23 mouse cellular contexts compared by ENCODE assay signal in genomic region chr11:97530961-97531360, GRCm38 (mm10). TPM values are rescaled to one million over a fixed set of nuclear protein-coding genes. Genes with fewer than 3 reads are reported as not detected.
A peak's percentile ranks its signal among the peaks of the same experiment; 100 is the strongest.
DNase-seq lines count a peak whose midpoint lies in the region; ATAC-seq and TF ChIP-seq lines count a peak whose summit lies in the region.
"Had no signal": no experiment of that assay in that cellular context is flagged by ENCODE, and none has a peak within 500 bp of the region (broad histone marks: within the 10 kb centered on the region; RNA-seq: fewer than 3 reads in every experiment).

No protein-coding gene starts in this region.

- no peak for TF ChIP-seq CTCF in layer of hippocampus, adult 2 months (conservative IDR thresholded peaks at IDR 0.05)

- H3K27me3 ChIP-seq in forebrain, embryonic 13.5 days = peaks cover 41% of the 10 kb centered on the region
- peaks cover 40% of the 10 kb centered on the region for H3K27me3 ChIP-seq in forebrain, embryonic 11.5 days (ENCODE audit: control insufficient read depth, insufficient read depth, low read length)
- peaks cover 46% of the 10 kb centered on the region for H3K27me3 ChIP-seq in neural tube, embryonic 12.5 days (replicated peaks)

- H3K36me3 ChIP-seq in forebrain, embryonic 13.5 days (ENCODE audit: poor library complexity, severe bottlenecking) = peaks cover 63% of the 10 kb centered on the region
- no peaks in the 10 kb centered on the region for H3K36me3 ChIP-seq in forebrain, embryonic 11.5 days (ENCODE audit: control insufficient read depth, insufficient read depth, low read length)
- H3K36me3 ChIP-seq in neural tube, embryonic 12.5 days = peaks cover 17% of the 10 kb centered on the region; the same call in 1 of the 2 replicates
- H3K36me3 ChIP-seq: heart, embryonic 12.5 days; intestine, embryonic 15.5 days had no signal

- 63% methylated on average over 5 of the region's 5 CpGs for WGBS in forebrain, embryonic 13.5 days
- WGBS in forebrain, embryonic 11.5 days = 73% methylated on average over 5 of the region's 5 CpGs
- WGBS in neural tube, embryonic 12.5 days = 53% methylated on average over 5 of the region's 5 CpGs

- no peak overlapping the region for H3K27ac ChIP-seq in forebrain, embryonic 13.5 days
- H3K27ac ChIP-seq in forebrain, embryonic 11.5 days (ENCODE audit: low read depth, low read length) = no peak overlapping the region
- peak overlapping the region; percentile 69; the same call in 1 of the 2 replicates for H3K27ac ChIP-seq in layer of hippocampus, adult 2 months
- no peak overlapping the region for H3K27ac ChIP-seq in neural tube, embryonic 12.5 days
- H3K27ac ChIP-seq: hindbrain, embryonic 14.5 days; intestine, embryonic 15.5 days; liver, embryonic 14.5 days had no signal

- no peak overlapping the region for H3K4me2 ChIP-seq in forebrain, embryonic 13.5 days
- H3K4me2 ChIP-seq in forebrain, embryonic 11.5 days (ENCODE audit: low read depth, low read length, severe bottlenecking) = no peak overlapping the region
- H3K4me2 ChIP-seq in neural tube, embryonic 12.5 days (replicated peaks) = 0 out of 2 replicates have a peak overlapping the region, but pooled peaks have one; percentile 65

- peak overlapping the region; percentile 30; the same call in 1 of the 2 replicates for H3K9ac ChIP-seq in forebrain, embryonic 13.5 days
- no peak overlapping the region; the same call in 1 of the 2 replicates for H3K9ac ChIP-seq in forebrain, embryonic 11.5 days (ENCODE audit: low read length)
- H3K9ac ChIP-seq in neural tube, embryonic 12.5 days = no peak overlapping the region
- H3K9ac ChIP-seq: heart, embryonic 12.5 days; hindbrain, embryonic 14.5 days; intestine, embryonic 15.5 days; liver, embryonic 14.5 days; lung, embryonic 14.5 days had no signal

- no peaks in the 10 kb centered on the region for H3K9me3 ChIP-seq in forebrain, embryonic 13.5 days (replicated peaks)
- H3K9me3 ChIP-seq in forebrain, embryonic 11.5 days (ENCODE audit: control insufficient read depth, low read length) = no peaks in the 10 kb centered on the region
- no peaks in the 10 kb centered on the region for H3K9me3 ChIP-seq in neural tube, embryonic 12.5 days
- H3K9me3 ChIP-seq: heart, embryonic 12.5 days; intestine, embryonic 15.5 days had no signal

- ATAC-seq in forebrain, embryonic 13.5 days = no peak
- ATAC-seq in forebrain, embryonic 11.5 days (replicated peaks; ENCODE audit: low FRiP score) = no peak
- ATAC-seq in neural tube, embryonic 12.5 days (ENCODE audit: low FRiP score, low read depth) = no peak
- ATAC-seq in erythroblast, adult 5-6 weeks (replicated peaks; ENCODE audit: low FRiP score, poor library complexity, severe bottlenecking) = no peak

- no peak overlapping the region for H3K4me3 ChIP-seq in forebrain, embryonic 13.5 days
- H3K4me3 ChIP-seq in forebrain, embryonic 11.5 days (ENCODE audit: low read depth, low read length) = no peak overlapping the region
- no peak overlapping the region for H3K4me3 ChIP-seq in layer of hippocampus, adult 2 months
- H3K4me3 ChIP-seq in neural tube, embryonic 12.5 days = no peak overlapping the region

- peaks cover 39% of the 10 kb centered on the region for H3K4me1 ChIP-seq in forebrain, embryonic 13.5 days
- peaks cover 11% of the 10 kb centered on the region for H3K4me1 ChIP-seq in forebrain, embryonic 11.5 days (replicated peaks; ENCODE audit: control insufficient read depth, insufficient read depth, low read length)
- peaks cover 25% of the 10 kb centered on the region for H3K4me1 ChIP-seq in neural tube, embryonic 12.5 days

- DNase-seq in forebrain, embryonic 11.5 days (ENCODE audit: low spot score) = no peak
- no peak for DNase-seq in layer of hippocampus, adult 2 months (ENCODE audit: low spot score in 2 of 2)
- no peak for DNase-seq in layer of hippocampus, adult 11-12 months (ENCODE audit: low spot score)
- no peak for DNase-seq in neural tube, embryonic 10.5 days (ENCODE audit: extremely low spot score, low spot score)

RNA-seq across cellular contexts. Expression of gene 4933428G20Rik, which starts 30.8 kb away (rescaled TPM):
- polyA plus RNA-seq in forebrain, embryonic 13.5 days (2015; fragmentation: Nextera tagmentation; extraction: Ambion mirVana) = 0.46 and 1.0 TPM in 2 replicates
- 0.17 TPM in 1 of 2 replicates, not detected in the other for polyA plus RNA-seq in forebrain, embryonic 11.5 days (2014; fragmentation: Nextera tagmentation; extraction: Ambion mirVana)
- under 1 TPM in 1 of 2 experiments, not detected in 1; 0.25 TPM for total RNA-seq in layer of hippocampus, adult 2 months (2021)
- polyA plus RNA-seq in neural tube, embryonic 12.5 days (2016; fragmentation: Nextera tagmentation; extraction: Ambion mirVana) = 0.66 and 0.87 TPM in 2 replicates
- not detected in 2 replicates for total RNA-seq in erythroblast, adult 5-6 weeks (2015; ENCODE audit: low replicate concordance)
- total RNA-seq in erythroblast, adult 5-6 weeks (2017; ENCODE audit: low replicate concordance) = not detected in 2 replicates
- total RNA-seq: gastrocnemius, postnatal 14 days; heart, postnatal 10 days; layer of hippocampus, adult 18-20 months; left cerebral cortex, postnatal 25 days; megakaryocyte, adult 5-6 weeks; MEL; monocyte, adult 5-6 weeks had no signal
- polyA plus RNA-seq: activated CD4-positive, CD25-positive, alpha-beta regulatory T cell, adult 4 months; neural tube, embryonic 11.5 days; spleen, adult 2 months; urinary bladder, adult 2 months had no signal

RNA-seq across cellular contexts. Expression of gene Srcin1, which starts 45.0 kb away (rescaled TPM):
- 5.6 and 6.4 TPM in 2 replicates for polyA plus RNA-seq in forebrain, embryonic 13.5 days (2015; fragmentation: Nextera tagmentation; extraction: Ambion mirVana)
- polyA plus RNA-seq in forebrain, embryonic 11.5 days (2014; fragmentation: Nextera tagmentation; extraction: Ambion mirVana) = 3.2 and 3.7 TPM in 2 replicates
- 100 to 1,000 TPM; 226 to 232 TPM for total RNA-seq in layer of hippocampus, adult 2 months (2021)
- 6.4 and 7.9 TPM in 2 replicates for polyA plus RNA-seq in neural tube, embryonic 12.5 days (2016; fragmentation: Nextera tagmentation; extraction: Ambion mirVana)
- not detected in 2 replicates for total RNA-seq in erythroblast, adult 5-6 weeks (2015; ENCODE audit: low replicate concordance)
- total RNA-seq in erythroblast, adult 5-6 weeks (2017; ENCODE audit: low replicate concordance) = not detected in 2 replicates
- total RNA-seq: megakaryocyte, adult 5-6 weeks had no signal
- polyA plus RNA-seq: activated CD4-positive, CD25-positive, alpha-beta regulatory T cell, adult 4 months; heart, embryonic 12.5 days had no signal
